Mouse (Mus musculus): Measurements from ENCODE around the gene Grm8. TPM values are rescaled to one million over a fixed set of nuclear protein-coding genes. Genes with fewer than 3 reads are reported as not detected.

Grm8 gene
- 2.3 and 3.4 TPM in 2 replicates for polyA plus RNA-seq (2015; fragmentation: Nextera tagmentation; extraction: Ambion mirVana)

- peak within 1 kb of the TSS; percentile 56 for H3K4me3 ChIP-seq (replicated peaks)
- H3K9ac ChIP-seq = peak within 1 kb of the TSS; percentile 30
- peak within 1 kb of the TSS; percentile 99 for H3K4me2 ChIP-seq (replicated peaks)
- peaks cover 41% of the 10 kb centered on the region for H3K27me3 ChIP-seq (replicated peaks)
- H3K36me3 ChIP-seq = no peaks in the 10 kb centered on the region
- H3K4me1 ChIP-seq (replicated peaks) = peaks cover 25% of the 10 kb centered on the region
- WGBS = under 1% methylated on average over 42 of the region's 42 CpGs
- no peaks in the 10 kb centered on the region for H3K9me3 ChIP-seq
- 0 out of 2 replicates have a peak within 1 kb of the TSS, but pooled peaks have one; percentile 23 for H3K27ac ChIP-seq
- peak; percentile 57 for ATAC-seq
Observed at GRCm38 (mm10) chr6:28135001-28135401, at the start of gene Grm8. Gene Grm8 (minus strand): TSS chr6:28135178.

DNA sequence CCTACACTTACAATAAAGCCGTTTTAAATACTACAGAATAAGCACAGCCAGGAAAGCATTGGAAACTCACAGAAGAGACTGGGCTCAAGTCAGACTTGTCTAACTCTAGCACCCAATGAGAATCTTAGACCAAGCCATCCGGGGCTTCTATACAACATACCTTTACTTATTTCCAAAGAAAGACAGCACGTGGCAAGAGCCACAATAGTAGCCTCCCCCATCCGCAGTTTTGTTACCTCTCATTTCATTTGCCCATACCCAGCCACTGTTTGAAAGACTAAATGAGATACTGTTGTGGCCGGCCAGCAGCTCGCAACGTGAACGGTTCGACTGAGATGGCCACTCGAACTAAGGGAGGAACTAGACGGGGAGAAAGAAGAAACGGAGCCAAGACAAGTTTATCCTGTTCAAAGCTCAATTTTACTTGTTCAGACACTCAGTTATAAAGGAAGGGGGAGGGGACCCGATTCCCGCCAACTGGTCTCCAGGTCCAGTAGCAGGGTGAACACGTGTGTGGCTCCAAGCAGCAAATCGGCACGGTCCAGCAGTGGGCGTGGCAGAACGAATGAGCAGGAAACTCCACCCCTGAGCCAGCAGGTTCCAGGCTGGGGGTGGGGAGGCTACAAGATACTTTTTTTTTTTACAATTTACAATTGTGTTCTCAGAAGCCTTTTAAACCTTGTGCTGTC lies 35.0 kb upstream of the Grm8 start:
- no peak overlapping the region for H3K4me2 ChIP-seq (replicated peaks)
- no peak overlapping the region for H3K4me3 ChIP-seq (replicated peaks)
- H3K9me3 ChIP-seq = no peaks in the 10 kb centered on the region
- no peak overlapping the region for H3K9ac ChIP-seq
- H3K27ac ChIP-seq = no peak overlapping the region
- ATAC-seq = no peak
- no peaks in the 10 kb centered on the region for H3K27me3 ChIP-seq (replicated peaks)
- H3K4me1 ChIP-seq (replicated peaks) = no peaks in the 10 kb centered on the region
- WGBS = 72% methylated on average over 19 of the region's 19 CpGs
- H3K36me3 ChIP-seq = no peaks in the 10 kb centered on the region

DNA sequence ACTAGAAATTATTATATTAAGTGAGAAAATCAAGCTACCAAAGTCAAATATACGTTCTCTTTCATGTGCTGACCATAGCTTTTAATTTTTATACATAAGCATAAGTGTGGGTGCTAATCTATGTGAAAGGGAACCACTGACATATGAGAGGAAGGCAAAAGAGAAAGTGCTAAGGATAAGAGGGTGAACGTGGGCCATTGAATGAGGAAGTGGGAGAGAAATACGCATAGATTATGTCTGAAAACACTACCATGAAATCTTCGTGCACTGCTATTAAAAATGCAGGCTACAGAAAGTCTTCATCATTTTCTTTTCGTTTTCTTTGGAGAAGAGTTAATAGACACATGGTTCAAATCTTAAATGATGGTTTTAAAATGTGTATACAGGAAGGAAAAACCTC lies 25.4 kb upstream of the Grm8 start:
- no peak for ATAC-seq
- H3K4me3 ChIP-seq (replicated peaks) = no peak overlapping the region
- H3K27ac ChIP-seq = no peak overlapping the region
- 79% methylated on average over 5 of the region's 5 CpGs for WGBS
- H3K9me3 ChIP-seq = no peaks in the 10 kb centered on the region
- H3K9ac ChIP-seq = no peak overlapping the region
- H3K36me3 ChIP-seq = no peaks in the 10 kb centered on the region
- no peaks in the 10 kb centered on the region for H3K4me1 ChIP-seq (replicated peaks)
- no peak overlapping the region for H3K4me2 ChIP-seq (replicated peaks)
- H3K27me3 ChIP-seq (replicated peaks) = no peaks in the 10 kb centered on the region

DNA sequence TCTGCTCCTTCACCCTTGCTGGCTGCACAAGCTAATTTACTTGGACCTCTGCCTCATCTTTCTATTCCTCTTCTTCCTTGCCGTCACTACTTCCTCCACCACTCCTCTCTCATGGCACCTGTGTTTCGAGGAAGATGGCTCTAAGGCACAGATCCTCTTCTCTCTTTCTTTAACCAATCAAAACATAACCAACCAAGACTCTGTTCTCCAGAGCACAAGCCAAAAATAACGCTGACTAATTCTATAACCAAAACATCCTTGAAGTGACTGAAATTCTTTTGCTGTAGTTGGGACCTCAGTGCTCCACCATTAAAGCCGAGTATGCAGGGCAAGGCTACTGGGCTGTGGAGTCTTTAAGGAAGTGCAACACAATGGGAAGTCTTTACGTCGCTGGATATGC lies 11.5 kb upstream of the Grm8 start:
- WGBS = 69% methylated on average over 6 of the region's 6 CpGs
- Histone ChIP-seq H3K4me2 (replicated peaks) (no peak overlapping the region), H3K27ac (no peak overlapping the region), H3K9ac (no peak overlapping the region), H3K27me3 (replicated peaks) (no peaks in the 10 kb centered on the region), H3K4me1 (replicated peaks) (no peaks in the 10 kb centered on the region), H3K9me3 (no peaks in the 10 kb centered on the region), H3K36me3 (no peaks in the 10 kb centered on the region), H3K4me3 (replicated peaks) (no peak overlapping the region)
- ATAC-seq = no peak

DNA sequence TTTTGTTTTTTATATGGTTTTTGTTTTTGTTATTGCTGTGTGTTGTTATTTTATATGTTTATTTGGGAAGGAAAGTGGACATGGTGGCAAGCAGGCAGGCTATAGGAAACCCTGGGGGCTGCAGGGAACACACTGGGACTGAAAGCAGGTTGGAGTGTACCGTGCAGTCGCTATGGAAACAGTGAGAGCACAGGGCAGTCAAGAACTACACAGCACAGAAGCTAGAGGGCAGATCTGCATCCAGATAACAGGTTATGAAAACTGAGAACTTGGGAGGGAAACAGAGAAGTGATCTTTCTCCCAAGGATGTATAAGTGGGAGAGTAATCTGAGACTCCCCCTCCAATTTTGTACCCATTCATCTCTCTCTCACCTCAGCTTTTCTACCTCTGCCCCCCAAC lies 7.4 kb upstream of the Grm8 start:
- Histone ChIP-seq H3K9ac (no peak overlapping the region), H3K4me3 (replicated peaks) (no peak overlapping the region), H3K27ac (no peak overlapping the region), H3K4me2 (replicated peaks) (no peak overlapping the region), H3K4me1 (replicated peaks) (no peaks in the 10 kb centered on the region), H3K36me3 (no peaks in the 10 kb centered on the region), H3K27me3 (replicated peaks) (no peaks in the 10 kb centered on the region), H3K9me3 (no peaks in the 10 kb centered on the region)
- ATAC-seq = no peak
- WGBS = 7% methylated on average over 2 of the region's 2 CpGs

DNA sequence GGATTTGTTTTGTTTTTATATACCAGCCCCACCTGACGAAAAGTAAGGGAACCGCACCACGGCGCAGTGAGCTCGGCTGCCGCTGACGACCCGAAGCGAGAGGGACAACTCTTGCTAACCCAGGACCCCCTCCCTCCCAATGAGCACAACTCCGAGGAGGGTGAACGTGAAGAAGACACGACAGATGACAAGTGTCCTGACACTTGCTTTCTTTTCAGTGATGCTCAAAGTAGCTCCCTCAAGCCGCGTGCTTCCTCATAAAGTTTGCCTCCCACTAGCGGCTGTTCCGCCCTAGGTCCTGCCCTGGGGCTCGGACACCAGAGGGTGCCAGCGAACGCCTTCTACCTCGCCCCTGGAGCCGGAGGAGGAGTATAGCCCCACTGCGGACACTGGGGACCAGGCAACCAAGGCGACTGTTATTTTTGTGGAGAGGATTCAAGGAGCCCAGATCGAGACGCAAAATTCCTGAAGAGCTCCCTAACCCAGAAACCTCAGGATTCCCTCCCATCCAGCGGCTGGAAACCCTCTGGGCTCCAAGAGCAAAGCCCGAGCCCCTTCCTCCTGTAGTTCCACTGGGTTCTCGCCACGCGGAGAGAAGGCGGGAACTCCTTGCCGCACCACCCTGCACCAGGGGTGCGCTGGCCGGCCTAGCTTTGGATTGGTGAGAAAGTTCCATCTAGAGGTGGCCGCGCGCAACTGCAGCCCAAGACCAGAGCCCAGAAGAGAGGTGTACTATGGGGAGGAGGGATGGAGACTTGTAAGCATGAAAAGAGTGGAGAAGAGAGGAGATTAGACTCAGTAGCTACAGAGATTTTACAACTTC lies 644 bp upstream of the Grm8 start:
- Histone ChIP-seq H3K9ac (peak overlapping the region; percentile 30; the same call in 1 of the 2 replicates), H3K4me1 (replicated peaks) (peaks cover 25% of the 10 kb centered on the region), H3K4me3 (replicated peaks) (peak overlapping the region; percentile 56), H3K36me3 (no peaks in the 10 kb centered on the region), H3K27ac (0 out of 2 replicates have a peak overlapping the region, but pooled peaks have one; percentile 23), H3K27me3 (replicated peaks) (peaks cover 41% of the 10 kb centered on the region), H3K9me3 (no peaks in the 10 kb centered on the region), H3K4me2 (replicated peaks) (peak overlapping the region; percentile 99)
- ATAC-seq = peak; percentile 93
- whole genome bisulfite sequencing = 0% methylated on average over 37 of the region's 37 CpGs

- Histone ChIP-seq H3K9me3 (no peaks in the 10 kb centered on the region), H3K36me3 (no peaks in the 10 kb centered on the region), H3K27ac (no peak overlapping the region), H3K9ac (peak overlapping the region; percentile 30), H3K4me3 (replicated peaks) (peak overlapping the region; percentile 56), H3K4me1 (replicated peaks) (peaks cover 25% of the 10 kb centered on the region), H3K4me2 (replicated peaks) (peak overlapping the region; percentile 99), H3K27me3 (replicated peaks) (peaks cover 41% of the 10 kb centered on the region)
- ATAC-seq = peak; percentile 19
- under 1% methylated on average over 20 of the region's 20 CpGs for WGBS
Observed at GRCm38 (mm10) chr6:28134251-28134801, 652 bp downstream of the Grm8 start.

- Histone ChIP-seq H3K9me3 (no peaks in the 10 kb centered on the region), H3K36me3 (no peaks in the 10 kb centered on the region), H3K27ac (no peak overlapping the region), H3K4me3 (replicated peaks) (peak overlapping the region; percentile 56), H3K4me2 (replicated peaks) (peak overlapping the region; percentile 99), H3K9ac (0 out of 2 replicates have a peak overlapping the region, but pooled peaks have one; percentile 5), H3K4me1 (replicated peaks) (peaks cover 25% of the 10 kb centered on the region), H3K27me3 (replicated peaks) (peaks cover 41% of the 10 kb centered on the region)
- ATAC-seq = no peak
- 2% methylated on average over 27 of the region's 38 CpGs for WGBS
Observed at GRCm38 (mm10) chr6:28133206-28134063, 1.5 kb downstream of the Grm8 start.

GRCm38 (mm10) chr6:28132056-28132455 lies 2.9 kb downstream of the Grm8 start:
- no peak for ATAC-seq
- H3K4me1 ChIP-seq (replicated peaks) = peaks cover 25% of the 10 kb centered on the region
- H3K9me3 ChIP-seq = no peaks in the 10 kb centered on the region
- no peak overlapping the region for H3K27ac ChIP-seq
- WGBS = 27% methylated on average over 4 of the region's 4 CpGs
- H3K4me3 ChIP-seq (replicated peaks) = no peak overlapping the region
- H3K36me3 ChIP-seq = no peaks in the 10 kb centered on the region
- H3K27me3 ChIP-seq (replicated peaks) = peaks cover 41% of the 10 kb centered on the region
- H3K4me2 ChIP-seq (replicated peaks) = no peak overlapping the region
- no peak overlapping the region for H3K9ac ChIP-seq

- Histone ChIP-seq H3K9ac (no peak overlapping the region), H3K4me2 (replicated peaks) (no peak overlapping the region), H3K4me1 (replicated peaks) (peaks cover 9% of the 10 kb centered on the region), H3K9me3 (no peaks in the 10 kb centered on the region), H3K4me3 (replicated peaks) (no peak overlapping the region), H3K36me3 (no peaks in the 10 kb centered on the region), H3K27me3 (replicated peaks) (peaks cover 27% of the 10 kb centered on the region), H3K27ac (no peak overlapping the region)
- 91% methylated on average over 4 of the region's 4 CpGs for WGBS
- no peak for ATAC-seq
Observed at GRCm38 (mm10) chr6:28128871-28129270, 6.1 kb downstream of the Grm8 start.

DNA sequence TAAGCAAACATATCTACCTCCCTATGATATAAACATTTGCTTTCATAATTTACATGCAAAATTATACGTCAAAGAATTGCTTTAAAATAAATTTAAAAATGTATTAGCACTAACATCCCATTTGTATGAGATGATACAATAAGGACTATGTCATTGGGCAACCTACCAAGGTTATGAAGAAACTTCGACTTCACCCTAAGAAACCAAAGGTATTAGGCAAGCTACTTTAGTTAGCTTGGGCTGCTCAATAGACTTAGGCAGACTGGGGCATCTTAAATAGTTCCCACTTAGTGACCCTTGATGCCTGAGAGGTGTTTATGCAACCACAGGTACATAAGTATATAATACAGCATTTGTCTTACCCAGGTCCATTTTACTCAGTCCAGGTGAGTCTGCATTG lies 19.5 kb downstream of the Grm8 start:
- Histone ChIP-seq H3K4me3 (replicated peaks) (no peak overlapping the region), H3K27me3 (replicated peaks) (no peaks in the 10 kb centered on the region), H3K36me3 (no peaks in the 10 kb centered on the region), H3K4me1 (replicated peaks) (no peaks in the 10 kb centered on the region), H3K9ac (no peak overlapping the region), H3K9me3 (no peaks in the 10 kb centered on the region), H3K27ac (no peak overlapping the region), H3K4me2 (replicated peaks) (no peak overlapping the region)
- ATAC-seq = no peak
- WGBS = 82% methylated on average over 2 of the region's 2 CpGs

DNA sequence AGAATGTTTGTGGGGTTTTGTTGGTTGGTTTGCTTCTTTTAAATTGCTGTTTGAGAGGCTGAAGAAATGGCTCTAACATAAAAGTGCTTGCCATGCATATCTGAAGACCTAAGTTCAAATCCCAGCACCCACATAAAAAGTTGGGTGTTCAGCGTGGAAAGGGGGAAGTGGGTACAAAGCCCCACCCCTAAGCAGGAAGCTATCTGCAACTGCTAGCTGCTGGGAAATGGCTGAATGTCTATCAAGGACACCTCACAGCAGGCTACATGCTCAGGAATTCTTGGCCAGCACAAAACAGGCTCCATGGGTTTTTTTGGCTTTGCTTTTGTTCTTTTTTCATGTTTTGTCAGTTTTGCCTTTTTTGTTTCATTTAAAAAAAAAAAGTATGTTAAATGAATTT lies 20.1 kb downstream of the Grm8 start:
- Histone ChIP-seq H3K4me3 (replicated peaks) (no peak overlapping the region), H3K27me3 (replicated peaks) (no peaks in the 10 kb centered on the region), H3K27ac (no peak overlapping the region), H3K9ac (no peak overlapping the region), H3K4me1 (replicated peaks) (no peaks in the 10 kb centered on the region), H3K4me2 (replicated peaks) (no peak overlapping the region), H3K36me3 (no peaks in the 10 kb centered on the region), H3K9me3 (no peaks in the 10 kb centered on the region)
- ATAC-seq = no peak
- WGBS = 83% methylated on average over 1 of the region's 1 CpGs
